Mouse (Mus musculus): ENCODE data around the gene Gm20388. TPM values are rescaled to one million over a fixed set of nuclear protein-coding genes. Genes with fewer than 3 reads are reported as not detected.

Gene Gm20388
- total RNA-seq, 1 experiment: 27.0 TPM

DNA sequence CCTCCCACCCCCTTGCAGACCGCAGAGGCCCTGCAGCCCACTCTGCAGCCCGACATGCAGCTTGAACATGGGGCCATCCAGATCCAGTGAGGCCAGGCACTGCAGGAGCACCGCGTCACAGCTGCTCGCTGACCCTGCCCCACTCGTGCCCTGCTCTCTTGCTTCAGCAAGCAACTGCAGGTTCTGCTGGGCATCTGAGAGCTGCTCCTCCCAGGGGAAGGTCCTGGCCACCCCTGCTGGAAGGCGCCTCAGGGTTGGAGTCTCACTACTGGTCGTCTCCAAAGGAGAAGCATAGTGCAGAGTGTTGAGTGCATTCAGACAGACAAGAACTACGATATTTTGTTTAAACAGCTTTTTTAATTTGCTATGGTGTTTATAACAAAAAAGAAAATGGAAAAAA lies 2114.9 kb downstream of the Gm20388 start:
- H3K36me3 ChIP-seq (ENCODE audit: control insufficient read depth, insufficient read depth, low read length, poor library complexity, severe bottlenecking): peaks cover 33% of the 10 kb centered on the region
- in situ Hi-C loops (cut with MboI; ENCODE audit: low sequenced_read_pairs in 2 of 2, unreplicated experiment in 2 of 2): no loop called here
- TF ChIP-seq CHD2 (IDR thresholded peaks at IDR 0.05; ENCODE audit: low read depth, low read length) (no peak), ZC3H11A (IDR thresholded peaks at IDR 0.05; ENCODE audit: borderline replicate concordance, low read depth, low read length) (no peak), HCFC1 (IDR thresholded peaks at IDR 0.05; ENCODE audit: borderline replicate concordance, insufficient read depth, low read length) (no peak), ZNF384 (IDR thresholded peaks at IDR 0.05; ENCODE audit: low read depth, low read length) (no peak), MAFK (IDR thresholded peaks at IDR 0.05; ENCODE audit: insufficient read depth, low read depth, low read length) (no peak)
- no peak for DNase-seq (ENCODE audit: low read depth, low spot score)
- no peak overlapping the region for H3K9ac ChIP-seq (ENCODE audit: insufficient read depth, low read depth, low read length, poor library complexity, severe bottlenecking)
- no peak overlapping the region for H3K27ac ChIP-seq (ENCODE audit: insufficient read depth, low read depth, low read length, poor library complexity, severe bottlenecking)
- no peaks in the 10 kb centered on the region for H3K4me1 ChIP-seq (ENCODE audit: control insufficient read depth in 2 of 2, insufficient read depth in 2 of 2, low read length in 2 of 2, poor library complexity in 1 of 2)
- no peak overlapping the region for H3K4me3 ChIP-seq (ENCODE audit: insufficient read depth in 1 of 2, low read depth in 1 of 2, low read length in 2 of 2, poor library complexity in 1 of 2, severe bottlenecking in 1 of 2)
- no peaks in the 10 kb centered on the region for H3K9me3 ChIP-seq (ENCODE audit: control insufficient read depth, insufficient read depth, low read depth, low read length)

DNA sequence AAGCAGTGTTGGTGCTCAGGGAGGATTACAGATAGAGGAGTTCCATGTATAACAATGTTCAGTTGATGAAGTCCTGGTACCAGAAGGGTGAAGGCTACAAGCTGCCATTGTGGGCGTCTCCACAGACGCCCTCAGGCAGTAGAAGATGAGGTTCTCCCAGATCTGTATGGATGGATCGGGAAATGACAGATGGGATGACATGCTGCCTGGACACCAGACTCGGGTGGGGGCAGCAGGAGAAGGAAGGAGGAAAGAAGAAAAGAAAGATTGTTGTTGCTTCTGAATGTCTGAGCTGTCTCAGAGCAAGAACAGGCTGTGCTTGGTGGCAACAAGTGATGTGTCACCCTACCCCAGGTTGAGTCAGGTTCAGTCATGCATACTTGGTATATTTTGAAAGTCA lies 2117.5 kb downstream of the Gm20388 start:
- Histone ChIP-seq H3K9ac (ENCODE audit: insufficient read depth, low read depth, low read length, poor library complexity, severe bottlenecking) (no peak overlapping the region), H3K36me3 (ENCODE audit: control insufficient read depth, insufficient read depth, low read length, poor library complexity, severe bottlenecking) (peaks cover 23% of the 10 kb centered on the region), H3K27ac (ENCODE audit: insufficient read depth, low read depth, low read length, poor library complexity, severe bottlenecking) (no peak overlapping the region), H3K4me3 (ENCODE audit: insufficient read depth in 1 of 2, low read depth in 1 of 2, low read length in 2 of 2, poor library complexity in 1 of 2, severe bottlenecking in 1 of 2) (no peak overlapping the region), H3K4me1 (ENCODE audit: control insufficient read depth in 2 of 2, insufficient read depth in 2 of 2, low read length in 2 of 2, poor library complexity in 1 of 2) (no peaks in the 10 kb centered on the region), H3K9me3 (ENCODE audit: control insufficient read depth, insufficient read depth, low read depth, low read length) (no peaks in the 10 kb centered on the region)
- in situ Hi-C loops (cut with MboI; ENCODE audit: low sequenced_read_pairs in 2 of 2, unreplicated experiment in 2 of 2): no loop called here
- TF ChIP-seq MAFK (IDR thresholded peaks at IDR 0.05; ENCODE audit: insufficient read depth, low read depth, low read length): no peak
- TF ChIP-seq ZC3H11A (IDR thresholded peaks at IDR 0.05; ENCODE audit: borderline replicate concordance, low read depth, low read length): no peak
- TF ChIP-seq ZNF384 (IDR thresholded peaks at IDR 0.05; ENCODE audit: low read depth, low read length): no peak
- no peak for TF ChIP-seq HCFC1 (IDR thresholded peaks at IDR 0.05; ENCODE audit: borderline replicate concordance, insufficient read depth, low read length)
- no peak for TF ChIP-seq CHD2 (IDR thresholded peaks at IDR 0.05; ENCODE audit: low read depth, low read length)
- DNase-seq (ENCODE audit: low read depth, low spot score): no peak

DNA sequence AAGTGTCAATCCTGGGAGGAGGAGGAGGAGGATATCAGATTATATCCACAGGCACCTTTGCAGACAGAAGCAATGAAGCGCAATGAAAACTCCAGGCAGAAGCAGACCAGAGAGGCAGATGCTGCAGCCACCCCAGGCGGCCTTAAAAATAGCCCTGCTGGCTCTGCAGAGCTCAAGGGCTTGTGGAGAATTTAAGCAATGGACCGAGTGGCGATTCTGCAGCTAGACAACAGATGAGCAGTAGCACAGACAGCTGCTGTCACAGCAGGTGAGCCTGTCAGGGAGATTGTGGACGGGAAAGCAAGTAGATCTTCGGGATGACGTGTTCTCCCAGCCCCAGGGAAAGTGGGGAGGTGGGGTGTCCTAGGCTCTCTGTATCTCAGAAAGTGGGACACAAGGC lies 2120.3 kb downstream of the Gm20388 start:
- TF ChIP-seq CHD2 (IDR thresholded peaks at IDR 0.05; ENCODE audit: low read depth, low read length) (no peak), ZC3H11A (IDR thresholded peaks at IDR 0.05; ENCODE audit: borderline replicate concordance, low read depth, low read length) (no peak), HCFC1 (IDR thresholded peaks at IDR 0.05; ENCODE audit: borderline replicate concordance, insufficient read depth, low read length) (no peak), MAFK (IDR thresholded peaks at IDR 0.05; ENCODE audit: insufficient read depth, low read depth, low read length) (no peak), ZNF384 (IDR thresholded peaks at IDR 0.05; ENCODE audit: low read depth, low read length) (no peak)
- in situ Hi-C loops (cut with MboI; ENCODE audit: low sequenced_read_pairs in 2 of 2, unreplicated experiment in 2 of 2): no loop called here

DNA sequence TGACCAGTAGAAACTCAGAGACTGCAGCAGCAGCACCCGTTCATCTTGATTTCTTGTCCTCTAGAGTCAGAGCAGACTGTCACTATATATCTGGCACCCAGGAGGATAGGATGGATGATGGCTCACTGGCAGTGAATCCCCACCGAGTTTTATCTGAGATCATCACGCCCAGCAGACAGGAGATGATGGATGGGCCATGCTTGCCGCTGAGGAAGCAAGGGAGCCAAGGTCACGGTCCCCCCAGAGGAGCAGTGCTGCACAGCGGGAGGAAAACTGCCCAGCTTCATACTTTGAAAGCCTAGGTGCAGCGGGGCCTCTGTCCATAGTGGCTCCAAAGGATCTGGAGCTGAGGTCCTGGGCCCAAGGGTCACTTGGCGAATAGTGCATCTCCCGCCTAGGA lies 2122.1 kb downstream of the Gm20388 start:
- Histone ChIP-seq H3K4me3 (ENCODE audit: insufficient read depth in 1 of 2, low read depth in 1 of 2, low read length in 2 of 2, poor library complexity in 1 of 2, severe bottlenecking in 1 of 2) (no peak overlapping the region), H3K36me3 (ENCODE audit: control insufficient read depth, insufficient read depth, low read length, poor library complexity, severe bottlenecking) (no peaks in the 10 kb centered on the region), H3K9ac (ENCODE audit: insufficient read depth, low read depth, low read length, poor library complexity, severe bottlenecking) (no peak overlapping the region), H3K4me1 (ENCODE audit: control insufficient read depth in 2 of 2, insufficient read depth in 2 of 2, low read length in 2 of 2, poor library complexity in 1 of 2) (no peaks in the 10 kb centered on the region), H3K27ac (ENCODE audit: insufficient read depth, low read depth, low read length, poor library complexity, severe bottlenecking) (no peak overlapping the region), H3K9me3 (ENCODE audit: control insufficient read depth, insufficient read depth, low read depth, low read length) (no peaks in the 10 kb centered on the region)
- TF ChIP-seq CHD2 (IDR thresholded peaks at IDR 0.05; ENCODE audit: low read depth, low read length): no peak
- no peak for DNase-seq (ENCODE audit: low read depth, low spot score)
- in situ Hi-C loops (cut with MboI; ENCODE audit: low sequenced_read_pairs in 2 of 2, unreplicated experiment in 2 of 2): no loop called here

More for the DNA sequence above, 2120.3 kb downstream of the Gm20388 start:
- Histone ChIP-seq H3K9me3 (ENCODE audit: control insufficient read depth, insufficient read depth, low read depth, low read length) (no peaks in the 10 kb centered on the region), H3K27ac (ENCODE audit: insufficient read depth, low read depth, low read length, poor library complexity, severe bottlenecking) (no peak overlapping the region), H3K4me1 (ENCODE audit: control insufficient read depth in 2 of 2, insufficient read depth in 2 of 2, low read length in 2 of 2, poor library complexity in 1 of 2) (no peaks in the 10 kb centered on the region), H3K4me3 (ENCODE audit: insufficient read depth in 1 of 2, low read depth in 1 of 2, low read length in 2 of 2, poor library complexity in 1 of 2, severe bottlenecking in 1 of 2) (no peak overlapping the region), H3K36me3 (ENCODE audit: control insufficient read depth, insufficient read depth, low read length, poor library complexity, severe bottlenecking) (peaks cover 7% of the 10 kb centered on the region), H3K9ac (ENCODE audit: insufficient read depth, low read depth, low read length, poor library complexity, severe bottlenecking) (no peak overlapping the region)
- DNase-seq (ENCODE audit: low read depth, low spot score): no peak

- TF ChIP-seq ZNF384 (IDR thresholded peaks at IDR 0.05; ENCODE audit: low read depth, low read length) (no peak), CHD2 (IDR thresholded peaks at IDR 0.05; ENCODE audit: low read depth, low read length) (no peak), HCFC1 (IDR thresholded peaks at IDR 0.05; ENCODE audit: borderline replicate concordance, insufficient read depth, low read length) (no peak), MAFK (IDR thresholded peaks at IDR 0.05; ENCODE audit: insufficient read depth, low read depth, low read length) (no peak), ZC3H11A (IDR thresholded peaks at IDR 0.05; ENCODE audit: borderline replicate concordance, low read depth, low read length) (no peak)
- no peaks in the 10 kb centered on the region for H3K9me3 ChIP-seq (ENCODE audit: control insufficient read depth, insufficient read depth, low read depth, low read length)
- DNase-seq (ENCODE audit: low read depth, low spot score): no peak
- H3K27ac ChIP-seq (ENCODE audit: insufficient read depth, low read depth, low read length, poor library complexity, severe bottlenecking): no peak overlapping the region
- no peaks in the 10 kb centered on the region for H3K36me3 ChIP-seq (ENCODE audit: control insufficient read depth, insufficient read depth, low read length, poor library complexity, severe bottlenecking)
- in situ Hi-C loops (cut with MboI; ENCODE audit: low sequenced_read_pairs in 2 of 2, unreplicated experiment in 2 of 2): no loop called here
- no peak overlapping the region for H3K4me3 ChIP-seq (ENCODE audit: insufficient read depth in 1 of 2, low read depth in 1 of 2, low read length in 2 of 2, poor library complexity in 1 of 2, severe bottlenecking in 1 of 2)
- H3K9ac ChIP-seq (ENCODE audit: insufficient read depth, low read depth, low read length, poor library complexity, severe bottlenecking): no peak overlapping the region
- no peaks in the 10 kb centered on the region for H3K4me1 ChIP-seq (ENCODE audit: control insufficient read depth in 2 of 2, insufficient read depth in 2 of 2, low read length in 2 of 2, poor library complexity in 1 of 2)
Observed at GRCm38 (mm10) chr8:122035543-122035942, 2124.9 kb downstream of the Gm20388 start.
